Mouse (Mus musculus): Measurements from ENCODE around the gene Filip1l.

GRCm38 (mm10) chr16:57318637-57319125 lies 34.2 kb upstream of the Filip1l start:
- TF ChIP-seq MAX (IDR thresholded peaks at IDR 0.05; ENCODE audit: low read depth) (no peak), POLR2AphosphoS2 (IDR thresholded peaks at IDR 0.05; ENCODE audit: insufficient read length, low read depth) (no peak)
